8 mouse cellular contexts compared by ENCODE assay signal in the genomic region with DNA sequence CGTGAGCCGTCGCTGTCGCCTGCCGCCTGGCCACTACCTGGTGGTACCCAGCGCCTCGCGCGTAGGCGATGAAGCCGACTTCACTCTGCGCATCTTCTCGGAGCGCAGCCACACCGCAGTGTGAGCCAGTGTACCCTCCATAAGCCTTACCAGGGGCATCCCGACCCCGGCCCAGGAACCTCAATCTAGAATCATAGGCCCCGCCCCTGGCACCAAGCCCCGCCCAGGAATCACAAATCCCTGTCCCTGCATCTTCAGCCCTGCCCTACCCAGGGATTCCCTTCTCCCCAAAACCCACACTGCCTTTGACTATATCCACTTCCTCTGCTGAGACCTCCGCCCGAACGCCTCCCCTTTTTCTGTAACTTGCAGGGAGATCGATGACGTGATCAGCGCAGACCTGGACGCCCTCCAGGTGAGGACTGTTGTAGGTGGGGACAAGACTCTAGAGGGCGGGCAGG. TPM values are rescaled to one million over a fixed set of nuclear protein-coding genes. Genes with fewer than 3 reads are reported as not detected.
DNase-seq lines count a peak whose midpoint lies in the region; ATAC-seq lines count a peak whose summit lies in the region.

No protein-coding gene starts in this region.

- H3K4me3 ChIP-seq in liver, embryonic 11.5 days (ENCODE audit: low read depth, low read length): peak overlapping the region; percentile 21; the same call in 1 of the 2 replicates

- no peak overlapping the region for H3K27ac ChIP-seq in liver, embryonic 11.5 days (ENCODE audit: low read depth, low read length)

- H3K4me2 ChIP-seq in liver, embryonic 11.5 days: peak overlapping the region; percentile 51

- WGBS in liver, embryonic 11.5 days: 5% methylated on average over 27 of the region's 27 CpGs

- peaks cover 2% of the 10 kb centered on the region; the same call in 1 of the 2 replicates for H3K4me1 ChIP-seq in liver, embryonic 11.5 days (replicated peaks; ENCODE audit: control insufficient read depth, insufficient read depth, low read length)

- H3K9me3 ChIP-seq in liver, embryonic 11.5 days (ENCODE audit: control insufficient read depth, low read length): no peaks in the 10 kb centered on the region

- peaks cover 45% of the 10 kb centered on the region for H3K27me3 ChIP-seq in liver, embryonic 11.5 days (replicated peaks; ENCODE audit: control insufficient read depth, insufficient read depth, low read length)

- H3K36me3 ChIP-seq in liver, embryonic 11.5 days (ENCODE audit: control insufficient read depth, insufficient read depth, low read length): peaks cover 23% of the 10 kb centered on the region

- peak; percentile 17; the same call in 1 of the 2 replicates for ATAC-seq in frontal cortex, adult (ENCODE audit: low TSS enrichment)
- ATAC-seq in liver, embryonic 11.5 days (replicated peaks; ENCODE audit: low FRiP score): no peak

- DNase-seq in frontal cortex, postnatal 14 days (ENCODE audit: low spot score in 2 of 2): no peak
- peak; percentile 44 for DNase-seq in thymus, postnatal 4 days
- DNase-seq in thymus, postnatal 10 days (ENCODE audit: low spot score in 2 of 2): no peak
- no peak for DNase-seq in liver, embryonic 11.5 days (ENCODE audit: low spot score)
- DNase-seq in left cerebral cortex, adult 11 months (ENCODE audit: low spot score): no peak
- DNase-seq in urinary bladder, postnatal 10 days (ENCODE audit: low spot score): no peak
- no peak for DNase-seq in thymus, postnatal 0 days (ENCODE audit: low spot score)

- no peak overlapping the region for H3K9ac ChIP-seq in liver, embryonic 11.5 days (ENCODE audit: low read depth, low read length)

RNA-seq across cellular contexts. Expression of a gene that starts 7.5 kb away (rescaled TPM):
- polyA plus RNA-seq in liver, embryonic 11.5 days (2014; fragmentation: Nextera tagmentation; extraction: Ambion mirVana): 0.21 and 0.37 TPM in 2 replicates
- polyA plus RNA-seq in thymus, postnatal 0 days (2015; fragmentation: Nextera tagmentation; extraction: Ambion mirVana): 0.23 and 0.53 TPM in 2 replicates

RNA-seq across cellular contexts. Expression of a gene that starts 25.1 kb away (rescaled TPM):
- not detected in 2 replicates for polyA plus RNA-seq in liver, embryonic 11.5 days (2014; fragmentation: Nextera tagmentation; extraction: Ambion mirVana)
- 0.99 and 1.1 TPM in 2 replicates for polyA plus RNA-seq in thymus, postnatal 0 days (2015; fragmentation: Nextera tagmentation; extraction: Ambion mirVana)

RNA-seq across cellular contexts. Expression of a gene that starts 55.1 kb away (rescaled TPM):
- 2.9 and 5.1 TPM in 2 replicates for polyA plus RNA-seq in liver, embryonic 11.5 days (2014; fragmentation: Nextera tagmentation; extraction: Ambion mirVana)
- 10.1 and 12.0 TPM in 2 replicates for polyA plus RNA-seq in thymus, postnatal 0 days (2015; fragmentation: Nextera tagmentation; extraction: Ambion mirVana)
